Mouse (Mus musculus) CD8-positive naive resting alpha-beta T cell, adult 2 months (primary cell): ENCODE results near the gene Tmem239.
"Not testable (repeated sequence)": the region's sequence is repeated elsewhere in the genome, so short reads cannot be mapped to it uniquely, and the experiment has no call there.

Experiments
- DNase-seq, 2 experiments: peaks; one replicate each; pipeline ENCODE4 v3.0.0; 2022; ENCODE audit warnings: low read depth in 2 of 2, low spot score in 2 of 2

Tmem239 gene

DNA sequence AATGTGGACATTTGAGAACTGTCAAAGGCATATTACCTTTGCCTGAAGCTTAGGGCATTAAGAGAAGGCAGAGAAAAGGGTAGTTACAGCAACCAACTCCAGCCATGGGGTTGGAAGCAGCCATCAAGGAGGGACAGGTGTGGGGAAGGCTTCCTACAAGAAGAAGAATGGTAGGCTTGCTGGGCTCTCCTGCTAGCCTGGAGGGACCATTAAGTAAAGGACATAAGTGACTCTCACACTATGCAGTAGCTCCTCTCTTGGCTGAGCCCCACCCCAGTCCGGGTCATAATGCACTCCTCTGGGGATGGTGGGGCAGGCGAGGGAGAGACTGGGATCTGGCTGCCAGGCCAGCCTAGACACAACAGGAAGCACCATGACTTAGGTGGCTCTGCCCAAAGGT is at the start of gene Tmem239:
Tmem239 (plus strand) TSS at position 301 of the 400 bp plus-strand sequence.
- DNase-seq: no peak

DNA sequence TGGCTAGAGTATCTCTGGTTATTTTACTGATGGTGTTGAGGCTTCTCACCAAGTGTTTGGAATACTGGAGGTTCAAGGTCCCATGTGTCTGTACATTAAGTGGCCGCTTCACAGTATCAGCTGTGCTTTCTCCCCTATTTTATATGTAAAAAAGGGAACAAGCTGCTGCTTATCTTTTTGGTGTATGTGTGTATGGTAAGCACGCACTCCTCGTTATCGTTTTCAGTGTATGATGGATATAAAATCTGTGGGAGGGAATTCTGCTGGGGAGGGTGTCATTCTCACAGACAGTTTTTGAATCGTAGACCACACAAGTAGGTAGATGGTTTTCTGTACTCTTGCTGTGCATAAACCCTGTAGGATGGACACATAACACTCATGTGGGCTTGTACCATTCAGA is 48.7 kb upstream of the Tmem239 start:
- no peak for DNase-seq

DNA sequence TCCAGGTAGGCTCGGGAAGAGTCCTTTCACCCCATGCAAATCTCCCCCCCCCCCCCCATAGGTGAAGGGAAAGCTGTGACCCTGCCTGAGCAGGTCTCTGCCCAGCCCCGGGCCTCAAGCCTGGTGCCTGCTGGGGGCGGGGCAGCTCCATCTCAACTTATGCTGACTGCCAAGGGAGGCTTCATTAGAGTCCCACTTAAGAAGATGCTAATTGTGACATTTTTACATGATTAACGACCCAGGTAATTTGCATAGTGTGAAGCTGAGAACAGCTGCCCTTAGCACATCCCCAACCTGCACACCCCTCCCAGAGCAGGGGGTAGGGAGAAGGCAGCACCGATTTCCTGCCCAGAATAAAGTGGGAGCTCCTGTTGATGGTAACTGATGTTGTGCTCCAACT is 47.4 kb upstream of the Tmem239 start:
- no peak for DNase-seq

DNA sequence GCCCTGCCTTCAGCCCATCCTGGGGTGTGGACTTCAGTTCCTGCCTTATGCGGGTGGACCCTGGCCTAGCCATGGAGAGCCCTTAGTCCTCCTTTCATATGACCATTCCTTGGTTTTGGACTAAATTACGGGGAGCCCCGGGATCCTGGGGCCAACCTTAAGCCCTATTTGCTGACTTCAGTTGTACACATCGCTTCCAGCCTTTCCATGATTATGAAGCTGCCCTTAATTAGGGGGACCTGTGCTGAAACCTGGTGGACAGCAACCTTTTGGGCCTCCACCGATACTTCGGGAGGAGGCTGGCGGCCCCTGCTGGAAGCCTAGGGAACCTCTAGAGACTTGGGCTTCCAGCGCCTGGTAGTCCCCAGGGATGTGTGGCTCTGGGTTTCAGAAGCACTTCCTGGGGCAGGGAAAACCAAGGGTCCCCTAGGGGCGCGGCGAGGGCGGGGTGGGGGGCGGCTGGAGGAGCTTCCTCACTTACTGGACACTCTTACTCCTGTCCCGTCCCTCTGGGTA is 43.7 kb upstream of the Tmem239 start:
- DNase-seq: no peak

DNA sequence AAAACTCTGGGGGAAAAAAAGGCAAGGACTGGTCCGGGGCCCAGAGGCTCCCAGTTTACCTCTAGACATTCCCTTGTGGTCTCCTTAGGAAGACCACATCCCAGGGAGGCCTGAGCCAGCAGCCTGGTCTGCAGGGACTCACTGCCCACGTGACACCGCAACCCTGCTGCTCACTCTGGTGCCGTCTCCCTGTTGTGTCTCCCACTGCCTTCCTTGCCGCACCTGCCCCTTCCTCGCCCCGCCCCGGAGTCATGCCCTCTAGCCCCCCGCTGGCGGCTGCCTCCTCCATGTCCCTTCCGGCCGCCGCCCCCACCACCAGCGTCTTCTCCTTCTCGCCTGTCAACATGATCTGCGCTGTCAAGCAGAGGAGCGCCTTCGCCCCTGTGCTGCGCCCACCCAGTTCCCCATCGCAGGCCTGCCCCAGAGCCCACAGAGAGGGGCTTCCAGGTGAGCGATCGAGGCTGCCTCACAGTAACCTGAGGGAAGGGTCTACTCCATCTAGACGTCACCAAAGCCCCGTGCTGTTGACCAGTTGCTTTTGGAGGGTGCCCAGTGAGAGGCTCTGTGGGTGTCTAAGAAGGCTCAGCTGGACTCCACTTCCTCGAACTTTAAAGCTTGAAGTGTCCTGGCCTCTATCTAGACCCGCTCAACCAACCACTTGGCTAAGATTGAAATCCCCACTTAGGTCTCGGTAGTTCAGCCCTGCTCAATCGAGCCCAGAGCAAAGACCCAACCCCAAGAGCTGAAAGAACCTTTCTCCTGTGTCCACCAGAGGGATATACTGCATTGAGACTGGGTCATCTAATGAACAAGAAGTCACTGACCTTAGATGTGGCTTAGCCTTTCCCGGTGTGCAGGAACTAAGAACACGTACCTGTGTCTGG is 40.8 kb upstream of the Tmem239 start:
- DNase-seq: no peak

DNA sequence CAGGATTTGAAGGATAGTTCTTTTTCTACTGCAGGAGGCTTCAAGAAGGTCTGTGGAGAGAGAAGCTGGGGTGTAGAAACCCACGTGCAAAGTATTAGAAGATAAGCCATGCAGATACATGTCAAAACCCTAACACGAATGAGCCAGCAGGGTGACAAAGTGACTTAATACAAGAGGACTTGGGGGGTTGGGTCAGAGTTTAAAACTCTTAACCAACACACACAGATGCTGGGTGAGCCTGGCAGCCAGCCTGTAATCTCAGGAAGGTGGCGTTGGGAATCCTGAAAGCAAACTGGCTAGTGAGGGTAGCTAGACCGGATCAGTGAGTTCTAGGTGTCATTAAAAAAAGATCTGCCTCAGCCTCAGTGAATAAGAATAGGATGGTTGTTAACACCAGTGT is 38.9 kb upstream of the Tmem239 start:
- DNase-seq: no peak

DNA sequence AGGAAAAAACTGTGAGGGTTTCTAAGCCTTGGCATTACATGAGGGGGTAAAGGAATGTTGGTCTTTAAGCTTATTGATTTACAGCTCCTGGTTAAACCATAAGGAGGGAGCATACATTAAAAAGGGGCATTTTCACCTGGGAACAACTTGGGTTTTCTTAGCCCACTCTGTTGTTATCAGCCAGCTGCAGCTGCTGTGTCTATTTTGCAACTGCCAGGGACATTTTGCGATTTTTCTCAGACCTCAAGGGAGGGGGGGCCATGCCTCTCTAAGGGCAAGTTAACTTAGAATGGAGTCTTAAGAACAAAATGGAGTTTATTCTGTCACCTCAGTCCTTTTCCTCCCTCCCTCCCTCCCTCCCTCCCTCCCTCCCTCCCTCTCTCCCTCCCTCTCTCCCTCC is 33.3 kb upstream of the Tmem239 start:
- not testable (repeated sequence) for DNase-seq

DNA sequence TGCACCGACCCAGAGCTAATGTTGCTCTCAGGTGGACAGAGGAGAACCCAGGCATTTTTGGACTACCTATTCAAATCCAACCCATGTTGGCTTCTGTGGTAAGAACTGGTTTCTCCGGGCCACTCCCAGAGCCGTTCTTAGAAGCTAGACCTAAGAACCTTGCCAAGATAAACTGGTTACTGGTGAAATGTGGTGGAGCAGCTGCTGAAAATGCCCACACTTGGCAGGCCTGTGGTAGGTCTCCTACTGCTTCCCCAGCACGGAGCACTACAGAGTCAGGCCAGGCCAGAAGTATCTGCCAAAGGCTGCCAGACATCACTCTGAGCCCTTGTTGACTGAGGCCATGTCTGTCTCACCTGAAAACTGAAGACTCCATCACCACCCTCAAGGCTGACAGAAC is 31.3 kb upstream of the Tmem239 start:
- no peak for DNase-seq

DNA sequence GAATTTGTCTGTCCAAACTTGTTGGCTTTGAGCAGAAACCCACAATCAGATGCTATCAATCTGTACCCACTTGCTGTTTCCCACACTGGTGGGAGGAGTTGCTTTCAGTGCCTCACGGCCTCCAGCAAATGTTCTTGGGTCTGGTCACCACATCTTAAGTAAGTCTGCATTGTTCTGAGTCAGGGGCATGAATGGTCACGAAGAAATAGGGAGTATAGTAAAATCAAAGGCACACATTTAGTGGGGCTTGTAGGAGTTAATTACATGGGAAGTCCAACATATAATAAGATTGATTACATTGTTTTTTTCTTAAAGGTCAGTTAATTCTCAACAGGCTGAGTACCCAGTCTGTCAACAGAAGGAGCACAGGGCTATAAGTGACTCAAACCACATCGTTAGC is 23.1 kb upstream of the Tmem239 start:
- no peak for DNase-seq

DNA sequence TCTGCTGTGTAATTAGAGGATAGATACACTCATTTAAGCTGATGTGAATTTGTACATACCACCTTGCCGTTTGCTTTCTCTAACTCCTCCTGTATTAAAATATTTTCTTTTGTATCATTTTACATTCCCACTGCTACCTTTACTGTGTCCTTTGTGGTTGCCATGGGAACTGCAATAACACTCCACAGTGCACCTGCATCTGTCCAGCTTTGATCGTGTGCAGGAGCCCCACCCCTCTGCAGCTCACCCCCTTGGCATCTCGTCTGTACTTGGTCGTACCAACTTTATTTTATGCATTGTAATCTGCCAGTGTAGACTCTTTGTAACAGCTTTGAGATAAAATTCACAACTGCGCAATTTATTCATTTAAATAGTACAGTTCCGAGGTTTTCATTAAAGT is 22.4 kb upstream of the Tmem239 start:
- DNase-seq: no peak

DNA sequence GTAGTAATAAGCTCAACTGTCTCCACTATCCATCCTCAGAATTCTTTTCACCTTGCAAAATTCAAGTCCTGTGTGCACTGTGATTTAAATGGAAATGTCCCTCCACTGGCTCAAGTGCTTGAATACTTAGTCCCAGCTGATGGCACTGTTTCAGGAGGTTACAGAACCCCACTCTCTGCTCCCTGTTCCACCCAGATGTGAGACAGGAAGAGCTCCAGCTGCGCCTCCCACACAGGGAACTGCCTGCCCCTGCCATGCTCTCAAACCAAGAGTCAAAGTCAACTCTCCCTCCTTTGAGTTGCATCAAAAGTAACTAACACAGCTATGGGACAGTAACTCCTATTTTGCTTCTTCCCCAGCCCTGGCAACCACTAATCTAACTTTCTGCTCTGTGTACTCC is 20.1 kb upstream of the Tmem239 start:
- no peak for DNase-seq

DNA sequence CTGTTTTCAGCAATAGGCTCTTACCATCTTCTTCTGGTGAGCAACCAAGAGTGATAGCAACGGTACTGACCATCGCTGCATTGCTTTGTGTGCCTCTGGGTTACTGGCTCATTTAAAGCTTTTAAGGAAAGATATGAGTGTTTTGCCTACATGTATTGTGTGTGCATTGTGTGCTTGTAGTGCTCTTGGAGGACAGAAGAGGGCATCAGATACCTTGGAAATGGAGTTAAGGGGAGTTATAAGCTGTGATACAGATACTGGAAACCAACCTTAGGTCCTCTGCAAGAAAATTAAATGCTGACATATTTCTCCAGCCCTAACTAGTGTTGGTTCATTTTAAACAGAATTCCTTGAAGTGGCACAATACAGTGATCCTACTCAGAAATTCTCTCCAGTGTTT is 17.5 kb upstream of the Tmem239 start:
- no peak for DNase-seq

DNA sequence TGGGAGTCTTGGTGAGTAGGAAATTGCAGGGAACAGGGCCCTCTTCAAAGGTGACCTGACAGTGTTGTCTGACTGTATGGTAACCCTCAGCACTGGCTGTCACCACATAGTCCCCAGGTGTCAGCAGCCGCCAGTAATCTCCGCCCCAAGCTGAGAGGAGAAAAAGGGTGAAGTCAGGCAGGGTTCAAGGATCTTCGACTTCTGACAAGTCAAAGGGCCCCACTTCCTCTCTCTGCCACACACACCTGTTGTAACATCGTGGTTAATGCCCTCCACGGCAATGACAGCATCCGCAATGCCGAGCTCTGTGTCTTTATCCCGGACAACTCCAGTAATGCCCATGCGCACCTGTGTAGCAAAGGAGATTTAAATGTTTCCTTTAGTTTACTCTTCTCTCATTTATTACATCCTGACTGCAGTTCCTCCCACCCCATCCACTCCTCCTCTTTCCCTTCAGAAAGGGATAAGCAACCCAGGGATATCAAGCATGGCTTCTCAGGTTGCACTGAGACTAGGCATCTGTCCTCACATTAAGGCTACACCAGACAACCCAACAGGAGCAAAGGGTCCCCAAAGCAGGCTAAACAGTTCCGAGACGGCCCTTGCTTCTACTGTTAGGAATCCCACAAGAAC is 15.2 kb upstream of the Tmem239 start:
- no peak for DNase-seq

DNA sequence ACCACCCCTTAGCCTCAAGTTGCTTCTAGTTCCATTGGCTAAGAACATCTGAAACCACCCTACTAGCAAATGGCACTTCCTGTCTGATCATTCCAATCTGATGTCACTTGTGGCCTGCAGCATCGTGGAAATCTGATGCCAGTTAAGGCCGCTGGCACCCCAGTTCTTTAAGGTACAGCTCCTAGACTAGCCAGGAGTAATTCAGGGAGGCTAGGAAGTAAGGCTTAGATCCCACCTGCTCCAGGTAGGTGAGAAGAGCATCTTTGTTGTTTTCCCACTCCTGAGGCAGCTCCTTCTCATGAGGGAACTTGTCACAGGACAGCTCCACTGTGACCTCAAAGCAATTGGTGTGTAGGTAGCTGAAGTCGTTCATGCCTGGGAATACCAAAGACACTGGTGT is 13.4 kb upstream of the Tmem239 start:
- DNase-seq: no peak

DNA sequence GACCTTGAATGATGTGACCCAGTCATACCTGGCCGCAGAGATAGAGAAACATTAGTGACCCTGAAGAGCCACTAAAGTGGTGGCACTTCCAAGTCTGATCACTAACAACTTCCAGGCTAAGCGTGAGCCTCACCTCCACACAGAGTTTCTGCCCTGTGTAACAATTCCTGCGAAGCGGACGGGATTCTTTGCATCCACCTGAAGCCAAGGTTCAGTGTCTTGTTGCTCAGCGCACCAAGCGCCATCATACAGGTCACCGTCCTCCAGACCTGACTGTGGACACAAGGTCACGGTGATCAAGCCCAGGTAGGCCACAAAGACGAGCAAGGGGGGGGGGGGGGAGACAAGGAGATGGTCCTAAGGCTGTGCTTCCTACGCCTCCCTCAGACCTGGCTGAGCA is 10.6 kb upstream of the Tmem239 start:
- DNase-seq: no peak

DNA sequence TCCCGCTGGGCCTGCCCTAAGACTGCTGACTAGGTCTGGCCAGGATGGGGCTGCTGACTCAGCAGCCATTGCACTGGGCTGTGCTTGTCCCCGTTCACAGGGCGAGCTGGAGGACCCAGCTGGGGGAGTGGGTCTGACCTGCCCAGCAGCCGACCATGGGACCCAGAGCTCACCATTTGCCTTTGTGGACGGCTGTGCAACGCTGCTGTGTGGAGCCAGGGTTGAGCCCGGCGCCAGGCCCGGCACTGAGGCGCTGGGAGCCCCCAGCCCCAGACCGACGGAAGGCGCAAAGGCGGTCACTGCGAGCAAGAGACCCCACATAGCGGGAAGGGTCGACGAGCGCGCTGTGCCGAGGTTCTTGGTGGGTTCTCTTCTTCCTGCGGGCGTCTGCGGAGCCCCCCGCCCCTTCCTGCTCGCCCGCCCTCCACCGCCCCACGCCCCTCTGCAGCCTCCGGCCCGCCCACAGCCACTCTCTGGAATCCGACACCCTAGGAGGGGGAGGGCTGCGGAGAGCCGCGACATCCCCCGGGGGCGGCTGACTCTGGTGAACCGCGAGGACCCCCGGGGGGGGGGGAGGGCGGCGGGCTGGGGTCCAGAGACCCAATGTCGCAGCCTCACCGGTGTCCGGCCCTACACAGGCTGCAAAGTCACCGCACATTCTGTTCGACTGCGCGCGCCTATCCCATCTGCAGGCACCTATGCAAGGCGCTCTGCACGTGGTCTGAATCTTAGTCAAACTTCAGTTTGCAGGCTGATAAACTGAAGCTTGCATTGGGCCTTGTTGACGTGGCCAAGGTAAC is 8.9 kb upstream of the Tmem239 start, which contains the start of gene Cpxm1:
Cpxm1 (minus strand) TSS at position 389 of the 800 bp plus-strand sequence.
- no peak for DNase-seq

DNA sequence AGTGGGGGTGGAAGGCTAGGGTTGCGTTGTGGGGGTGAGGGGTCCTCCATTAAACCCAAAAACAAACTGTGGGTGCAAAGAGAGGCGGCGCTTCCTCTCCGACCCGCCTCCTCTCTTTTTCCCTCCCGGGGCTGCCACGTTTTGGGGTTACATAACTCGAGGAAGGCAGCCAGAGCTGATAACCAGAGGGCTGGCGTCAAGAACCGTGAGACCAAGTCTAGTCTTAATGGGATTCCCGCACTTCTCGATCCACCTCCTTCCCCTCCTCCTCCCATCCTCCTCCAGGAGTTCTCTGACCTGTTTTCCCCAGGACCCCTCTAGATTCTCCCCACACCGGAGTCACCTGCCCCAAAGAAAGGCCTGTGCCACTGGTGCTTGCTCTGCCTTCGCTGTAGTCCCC is 8.2 kb upstream of the Tmem239 start:
- no peak for DNase-seq

DNA sequence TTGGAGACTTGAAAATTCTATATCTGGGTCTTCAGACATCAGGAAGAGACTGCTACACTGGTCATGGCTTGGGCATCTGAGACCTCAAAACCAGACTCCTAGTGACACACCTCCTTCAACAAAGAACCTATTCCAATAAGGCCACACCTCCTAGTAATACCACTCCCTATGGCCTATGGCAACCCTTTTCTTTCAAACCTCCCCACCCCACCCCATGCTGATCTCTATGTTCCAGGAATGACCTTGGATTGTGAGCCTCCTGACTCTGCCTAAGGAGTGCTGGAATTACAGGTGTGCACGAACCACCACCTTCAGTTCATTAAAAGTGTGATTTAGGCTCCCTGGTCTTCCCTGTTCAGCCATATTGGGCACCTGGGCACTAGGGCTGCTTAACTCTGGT is 6.2 kb upstream of the Tmem239 start:
- DNase-seq: no peak

DNA sequence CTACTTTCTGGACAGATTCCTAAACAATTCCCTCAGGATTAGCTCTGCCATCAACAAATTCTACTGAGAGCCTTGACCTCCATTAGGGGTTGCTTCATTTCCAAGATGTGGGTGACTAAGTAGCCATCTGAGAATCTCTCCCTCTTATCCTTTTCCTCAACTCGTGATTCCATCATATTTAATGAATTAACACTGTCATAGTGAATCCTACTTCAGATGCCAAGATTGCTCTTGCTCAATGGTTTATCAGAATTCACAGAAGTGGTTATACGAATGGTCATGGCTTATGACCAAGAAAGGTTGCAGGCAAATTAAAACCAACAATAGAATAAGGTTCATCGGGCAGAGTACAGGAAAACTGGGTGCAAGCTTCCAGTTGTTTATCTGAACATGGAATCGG is 4.4 kb upstream of the Tmem239 start:
- no peak for DNase-seq

DNA sequence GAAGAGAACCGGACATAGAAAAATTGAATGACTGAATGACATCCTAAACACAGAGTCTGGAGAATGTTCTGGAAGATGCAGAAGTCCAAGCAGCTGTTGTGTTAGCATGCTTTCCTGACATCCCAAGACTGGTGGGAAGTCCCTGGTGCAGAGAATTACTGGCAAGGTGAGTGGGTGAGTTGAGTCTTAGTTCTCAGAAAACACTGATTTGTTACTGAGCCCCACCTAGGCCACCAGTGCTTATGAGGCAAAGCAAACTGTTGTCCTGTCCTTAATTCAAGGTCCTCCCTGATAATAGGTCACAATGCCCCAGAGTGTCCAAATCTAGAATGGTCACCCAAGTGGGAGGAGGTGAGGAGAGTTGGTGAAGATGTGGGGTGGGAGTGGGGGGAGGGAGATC is 1.3 kb upstream of the Tmem239 start, which contains the start of the genes Gm28372 and 1700020A23Rik:
Gm28372 (plus strand) TSS at position 301 of the 400 bp plus-strand sequence.
1700020A23Rik (plus strand) TSS at position 321 of the 400 bp plus-strand sequence.
- no peak for DNase-seq

DNA sequence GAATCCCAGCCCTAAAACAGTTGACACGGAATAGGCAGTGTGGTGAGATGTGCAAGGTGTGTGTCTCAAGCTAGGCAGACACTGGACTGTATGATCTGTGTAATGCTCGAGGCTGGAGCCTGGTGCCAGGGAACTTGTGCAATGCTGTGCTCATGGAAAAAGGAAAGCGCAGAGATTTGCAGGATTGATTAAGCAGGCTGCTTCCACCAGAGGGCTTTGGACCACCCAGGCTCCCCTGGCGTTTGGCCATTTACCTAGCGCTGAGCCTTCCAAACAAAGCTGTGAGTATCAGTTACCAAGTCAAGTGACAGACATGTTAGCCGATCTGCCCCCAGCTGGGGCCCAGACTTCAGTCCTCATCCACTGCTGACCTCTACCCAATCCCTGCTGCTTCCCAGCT is 1.9 kb downstream of the Tmem239 start:
- no peak for DNase-seq
